Mouse (Mus musculus) limb, embryonic 14.5 days (tissue): ENCODE measurements around the gene Rgma. TPM values are rescaled to one million over a fixed set of nuclear protein-coding genes. Genes with fewer than 3 reads are reported as not detected.

Source experiments
- ATAC-seq: fragments of 200-750 bp; cut with Nextera tagmentation; 2 replicates; pipeline ENCODE4 v1.8.0; 2017; ENCODE audit warnings: low read depth, moderate number of reproducible peaks, moderate TSS enrichment; ENCODE audit not compliant: low FRiP score
- DNase-seq: peaks from one replicate; pipeline ENCODE4 v3.0.0-alpha.2; 2015; ENCODE audit warnings: low spot score
- H3K27ac ChIP-seq: fragments of 300-500 bp; sonication (generic); replicated peaks from 2 replicates; pipeline ENCODE4 v1.5.1; 2014; ENCODE audit warnings: low read depth, mild to moderate bottlenecking, low read length, moderate library complexity, mixed read lengths
- H3K27me3 ChIP-seq: fragments of 300-500 bp; sonication (generic); 2 replicates; pipeline ENCODE4 v1.6.1; 2014; ENCODE audit warnings: low read length, mixed read lengths; ENCODE audit not compliant: control insufficient read depth, insufficient read depth
- H3K36me3 ChIP-seq: fragments of 300-500 bp; sonication (generic); 2 replicates; pipeline ENCODE4 v1.6.1; 2014; ENCODE audit warnings: mild to moderate bottlenecking, low read length, moderate library complexity, mixed read lengths; ENCODE audit not compliant: control insufficient read depth, insufficient read depth
- H3K4me1 ChIP-seq: fragments of 300-500 bp; sonication (generic); 2 replicates; pipeline ENCODE4 v1.6.1; 2014; ENCODE audit warnings: antibody characterized with exemption, low read length, mixed read lengths; ENCODE audit not compliant: control insufficient read depth, insufficient read depth
- H3K4me2 ChIP-seq: fragments of 300-500 bp; sonication (generic); replicated peaks from 2 replicates; pipeline ENCODE4 v1.6.1; 2014; ENCODE audit warnings: low read depth, mild to moderate bottlenecking, low read length, moderate library complexity; ENCODE audit not compliant: severe bottlenecking
- H3K4me3 ChIP-seq: fragments of 300-500 bp; sonication (generic); replicated peaks from 2 replicates; pipeline ENCODE4 v1.5.1; 2014; ENCODE audit warnings: low read length
- H3K9ac ChIP-seq: fragments of 300-500 bp; sonication (generic); 2 replicates; pipeline ENCODE4 v1.6.1; 2014; ENCODE audit warnings: mild to moderate bottlenecking, low read depth, low read length, moderate library complexity; ENCODE audit not compliant: severe bottlenecking
- H3K9me3 ChIP-seq: fragments of 300-500 bp; sonication (generic); 2 replicates; pipeline ENCODE4 v1.6.1; 2016; ENCODE audit warnings: low read length; ENCODE audit not compliant: control insufficient read depth
- POLR2A ChIP-seq: fragments of 200-500 bp; IDR thresholded peaks from 2 replicates; pipeline ENCODE4 v1.8.0; 2012; ENCODE audit warnings: inconsistent platforms, mild to moderate bottlenecking, moderate library complexity, borderline replicate concordance; ENCODE audit not compliant: insufficient read depth, insufficient read length; ENCODE audit errors: extremely low read depth
- WGBS: fragments of 180-500 bp; shearing (Covaris S2); extraction: QIAGEN DNeasy Blood & Tissue Kit; methylation state at CpG from one replicate; pipeline ENCODE4 v1.1.7; 2014; 5-methylcytosine and 5-hydroxymethylcytosine counted together
- polyA plus RNA-seq, 2 experiments: library from polyadenylated mRNA; depleted of rRNA in 1 of 2; stranded (reverse) in 1 of 2; unstranded in 1 of 2; fragments of >200 nt; fragmentation: Nextera tagmentation in 1 of 2; extraction: Ambion mirVana in 1 of 2; gene quantifications; 2 replicates each; pipeline versions ENCODE4 v1.2.1 to v1.2.3; 2012 to 2014

The Rgma gene
- polyA plus RNA-seq, 2 experiments, result 23.5 to 49.1 TPM

- TF ChIP-seq POLR2A, result no peak
- ATAC-seq, result no peak
- H3K36me3 ChIP-seq, result peaks cover 77% of the 10 kb centered on the region
These were observed 59.0 kb downstream of the Rgma start for GRCm38 (mm10) chr7:73434336-73434677.

GRCm38 (mm10) chr7:73435685-73436084 lies 60.4 kb downstream of the Rgma start:
- H3K27ac ChIP-seq, result no peak overlapping the region
- H3K9me3 ChIP-seq, result no peaks in the 10 kb centered on the region
- H3K4me2 ChIP-seq, result no peak overlapping the region
- H3K9ac ChIP-seq, result no peak overlapping the region
- DNase-seq (peak; percentile 15), ATAC-seq (no peak)
- no peak for TF ChIP-seq POLR2A
- WGBS, result 67% methylated on average over 12 of the region's 12 CpGs
- no peak overlapping the region for H3K4me3 ChIP-seq
- no peaks in the 10 kb centered on the region for H3K4me1 ChIP-seq
- H3K36me3 ChIP-seq, result peaks cover 77% of the 10 kb centered on the region
- no peaks in the 10 kb centered on the region for H3K27me3 ChIP-seq

More at GRCm38 (mm10) chr7:73434336-73434677, 59.0 kb downstream of the Rgma start:
- H3K4me3 ChIP-seq, result no peak overlapping the region
- no peak overlapping the region for H3K4me2 ChIP-seq
- WGBS, result 86% methylated on average over 2 of the region's 2 CpGs
- no peak overlapping the region for H3K9ac ChIP-seq
- H3K9me3 ChIP-seq, result no peaks in the 10 kb centered on the region
- no peaks in the 10 kb centered on the region for H3K27me3 ChIP-seq
- H3K4me1 ChIP-seq, result no peaks in the 10 kb centered on the region
- no peak overlapping the region for H3K27ac ChIP-seq
- no peak for DNase-seq

GRCm38 (mm10) chr7:73441802-73442201 lies 66.5 kb downstream of the Rgma start:
- H3K4me2 ChIP-seq, result no peak overlapping the region
- H3K9me3 ChIP-seq, result no peaks in the 10 kb centered on the region
- H3K27ac ChIP-seq, result no peak overlapping the region
- no peak overlapping the region for H3K9ac ChIP-seq
- peaks cover 93% of the 10 kb centered on the region for H3K36me3 ChIP-seq
- H3K4me1 ChIP-seq, result no peaks in the 10 kb centered on the region
- no peak overlapping the region for H3K4me3 ChIP-seq
- ATAC-seq (no peak), DNase-seq (no peak)
- H3K27me3 ChIP-seq, result no peaks in the 10 kb centered on the region
- 94% methylated on average over 3 of the region's 3 CpGs for WGBS
- no peak for TF ChIP-seq POLR2A

- Histone ChIP-seq H3K36me3 (peaks cover 97% of the 10 kb centered on the region), H3K27me3 (no peaks in the 10 kb centered on the region), H3K9ac (no peak overlapping the region), H3K27ac (no peak overlapping the region), H3K4me3 (no peak overlapping the region), H3K9me3 (no peaks in the 10 kb centered on the region), H3K4me2 (no peak overlapping the region), H3K4me1 (no peaks in the 10 kb centered on the region)
- WGBS, result 95% methylated on average over 4 of the region's 4 CpGs
- TF ChIP-seq POLR2A, result no peak
- DNase-seq (no peak), ATAC-seq (no peak)
These were observed 66.9 kb downstream of the Rgma start for GRCm38 (mm10) chr7:73442246-73442645.

GRCm38 (mm10) chr7:73451594-73451993 lies 76.3 kb downstream of the Rgma start:
- Histone ChIP-seq H3K9ac (no peak overlapping the region), H3K4me2 (no peak overlapping the region), H3K36me3 (peaks cover 97% of the 10 kb centered on the region), H3K9me3 (no peaks in the 10 kb centered on the region), H3K4me3 (no peak overlapping the region), H3K27me3 (no peaks in the 10 kb centered on the region), H3K4me1 (no peaks in the 10 kb centered on the region), H3K27ac (no peak overlapping the region)
- TF ChIP-seq POLR2A, result no peak
- WGBS, result 92% methylated on average over 4 of the region's 4 CpGs
- no peak for ATAC-seq
- no peak for DNase-seq
